Mouse (Mus musculus): ENCODE results near the gene Cox15.
A peak's percentile ranks its signal among the peaks of the same experiment; 100 is the strongest.

Gene Cox15

DNA sequence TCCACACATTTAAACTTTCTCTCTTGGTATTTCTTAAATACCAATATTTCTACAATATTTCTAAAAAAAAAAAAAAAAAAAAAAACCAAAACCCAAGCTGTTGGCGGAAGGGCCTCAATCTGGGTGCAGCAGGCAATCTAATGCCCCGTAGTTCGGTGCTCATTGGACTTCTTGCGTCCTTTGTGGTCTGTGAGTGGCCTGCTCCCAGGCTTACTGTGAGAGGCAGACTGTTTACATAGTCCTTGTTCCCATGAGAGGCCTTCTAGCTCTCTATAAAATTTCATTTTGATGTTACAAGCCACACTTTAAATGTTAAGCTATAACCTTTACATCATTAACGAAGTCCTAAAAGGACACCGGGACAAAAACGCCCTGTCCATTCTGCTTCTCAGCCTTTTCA lies 44.6 kb downstream of the Cox15 start:
- DNase-seq (ENCODE audit: low spot score in 2 of 2) = no peak

DNA sequence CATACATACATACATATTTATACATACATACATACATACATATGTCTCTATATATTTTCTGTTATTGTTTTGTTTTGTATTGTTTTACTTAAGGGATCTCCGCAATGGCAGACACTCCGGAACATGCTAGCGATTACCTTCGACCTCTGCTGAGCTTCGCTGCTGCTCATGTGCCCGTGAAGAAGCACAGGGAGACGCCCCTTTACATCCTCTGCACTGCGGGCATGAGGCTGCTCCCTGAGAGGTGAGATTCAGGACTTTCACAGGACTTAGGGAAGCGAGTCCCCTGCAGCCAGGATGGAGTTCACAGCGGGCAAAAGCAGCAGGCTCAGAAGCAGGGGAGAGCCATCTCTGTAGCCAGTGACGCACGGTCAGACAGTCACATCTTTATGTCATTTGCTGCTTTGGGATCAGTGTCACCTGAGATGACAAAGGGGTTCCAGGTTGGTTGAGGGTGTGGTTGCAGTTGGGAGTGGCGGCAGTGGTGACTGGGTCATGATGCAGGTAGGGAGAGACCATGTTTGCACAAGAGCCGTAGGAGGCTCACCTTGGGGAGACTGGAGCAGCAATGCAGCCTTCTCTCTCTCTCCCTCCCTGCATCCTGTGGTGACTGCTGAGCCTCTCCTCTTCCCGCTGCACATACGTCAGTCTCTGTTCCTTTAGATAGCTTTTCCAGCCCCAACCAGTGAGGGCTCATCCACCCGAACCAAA lies 47.9 kb downstream of the Cox15 start:
- DNase-seq (ENCODE audit: low spot score in 2 of 2) = no peak

- no peak for DNase-seq (ENCODE audit: low spot score in 2 of 2)
These were observed 48.6 kb downstream of the Cox15 start for GRCm38 (mm10) chr19:43704211-43704610.

DNA sequence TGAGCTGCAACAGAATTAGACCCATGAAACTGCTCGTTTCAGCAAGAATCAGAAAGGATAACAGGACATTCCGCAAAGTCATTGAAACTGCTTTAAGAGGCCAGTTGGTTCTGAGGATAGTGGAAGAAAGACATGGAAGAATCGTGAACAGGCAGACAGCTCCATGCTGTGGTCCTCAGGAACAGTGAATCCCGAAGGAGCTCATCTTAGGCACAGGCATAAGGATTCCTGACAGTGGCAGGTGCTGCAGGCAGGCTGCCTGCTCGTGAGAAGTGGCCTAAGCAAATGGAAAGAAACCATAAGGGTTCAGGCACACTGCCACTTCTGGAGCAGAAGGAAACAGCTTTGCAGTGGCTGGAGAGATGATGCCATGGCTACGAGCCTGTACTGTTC lies 53.0 kb downstream of the Cox15 start:
- no peak for DNase-seq (ENCODE audit: low spot score in 2 of 2)

DNA sequence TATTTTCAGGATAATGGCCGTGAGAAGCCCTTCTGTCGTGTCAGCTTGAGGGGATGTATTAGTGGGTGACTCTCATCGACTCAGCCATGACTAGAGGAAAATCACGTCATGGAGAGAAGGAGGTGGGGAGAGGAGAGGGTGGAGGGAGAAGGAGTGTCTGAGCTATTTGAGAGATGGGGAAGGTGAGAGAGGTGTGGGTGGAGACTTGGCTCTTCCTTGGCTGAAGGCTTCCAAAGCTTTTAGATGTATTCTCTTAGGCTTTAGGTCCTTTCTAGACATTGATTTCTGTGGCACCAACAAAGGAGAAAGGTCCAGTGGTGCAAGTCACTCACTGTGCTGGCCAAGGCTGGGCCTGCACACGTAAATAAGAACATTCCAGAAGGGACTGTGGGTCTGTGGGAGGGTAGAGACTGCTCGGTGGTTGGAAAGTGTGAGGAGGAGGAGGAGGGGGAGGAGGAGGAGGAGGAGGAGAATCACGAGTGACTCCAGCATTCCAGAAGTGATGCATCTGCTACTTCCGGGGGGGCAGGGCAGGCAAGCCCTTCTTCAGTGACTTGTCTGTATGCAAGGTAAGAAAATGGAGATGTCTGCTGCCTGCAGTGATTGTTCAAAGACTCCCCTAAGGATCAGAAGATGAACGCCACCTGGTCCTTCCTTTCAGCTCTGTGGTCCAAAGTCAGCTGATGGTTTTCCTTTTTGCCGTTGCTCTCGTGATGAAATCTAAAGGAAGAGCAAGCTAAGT lies 53.6 kb downstream of the Cox15 start:
- DNase-seq (ENCODE audit: low spot score in 2 of 2) = no peak

DNA sequence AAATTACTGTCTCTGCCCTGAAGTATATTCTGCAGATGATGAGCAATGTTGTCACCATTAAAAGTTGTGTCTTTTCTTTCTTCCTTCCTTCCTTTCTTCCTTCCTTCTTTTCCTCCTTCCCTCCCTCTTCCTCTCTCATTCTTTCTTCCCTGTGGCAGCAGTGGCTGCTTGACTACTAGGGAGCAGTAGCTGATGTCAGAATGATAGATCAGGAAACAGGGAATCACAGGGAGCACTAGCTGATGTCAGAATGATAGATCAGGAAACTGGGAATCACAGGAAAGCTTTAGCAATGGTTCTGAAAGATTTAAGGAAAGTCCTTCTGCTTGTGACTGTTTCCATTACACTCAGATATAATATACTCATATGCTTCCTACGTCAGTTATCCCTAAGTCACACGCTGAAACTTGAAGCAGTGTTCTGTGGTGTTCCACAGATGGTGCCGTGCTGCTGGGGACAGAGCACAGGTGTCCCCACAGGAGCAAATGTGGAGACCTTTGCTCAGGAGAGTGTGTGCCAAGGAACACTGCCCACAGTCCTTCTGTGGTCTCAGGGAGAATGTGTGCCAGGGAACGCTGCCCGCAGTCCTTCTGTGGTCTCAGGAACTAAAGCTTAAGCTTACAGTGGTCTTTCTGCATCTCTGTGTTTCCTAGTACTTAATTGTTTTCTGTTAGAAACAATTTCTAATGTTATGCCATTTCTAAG lies 55.0 kb downstream of the Cox15 start:
- no peak for DNase-seq (ENCODE audit: low spot score in 2 of 2)

- DNase-seq (ENCODE audit: low spot score in 2 of 2) = no peak
These were observed 57.3 kb downstream of the Cox15 start for GRCm38 (mm10) chr19:43695514-43695964.

- DNase-seq (ENCODE audit: low spot score in 2 of 2) = no peak
These were observed 60.0 kb downstream of the Cox15 start for GRCm38 (mm10) chr19:43692815-43693214.

DNA sequence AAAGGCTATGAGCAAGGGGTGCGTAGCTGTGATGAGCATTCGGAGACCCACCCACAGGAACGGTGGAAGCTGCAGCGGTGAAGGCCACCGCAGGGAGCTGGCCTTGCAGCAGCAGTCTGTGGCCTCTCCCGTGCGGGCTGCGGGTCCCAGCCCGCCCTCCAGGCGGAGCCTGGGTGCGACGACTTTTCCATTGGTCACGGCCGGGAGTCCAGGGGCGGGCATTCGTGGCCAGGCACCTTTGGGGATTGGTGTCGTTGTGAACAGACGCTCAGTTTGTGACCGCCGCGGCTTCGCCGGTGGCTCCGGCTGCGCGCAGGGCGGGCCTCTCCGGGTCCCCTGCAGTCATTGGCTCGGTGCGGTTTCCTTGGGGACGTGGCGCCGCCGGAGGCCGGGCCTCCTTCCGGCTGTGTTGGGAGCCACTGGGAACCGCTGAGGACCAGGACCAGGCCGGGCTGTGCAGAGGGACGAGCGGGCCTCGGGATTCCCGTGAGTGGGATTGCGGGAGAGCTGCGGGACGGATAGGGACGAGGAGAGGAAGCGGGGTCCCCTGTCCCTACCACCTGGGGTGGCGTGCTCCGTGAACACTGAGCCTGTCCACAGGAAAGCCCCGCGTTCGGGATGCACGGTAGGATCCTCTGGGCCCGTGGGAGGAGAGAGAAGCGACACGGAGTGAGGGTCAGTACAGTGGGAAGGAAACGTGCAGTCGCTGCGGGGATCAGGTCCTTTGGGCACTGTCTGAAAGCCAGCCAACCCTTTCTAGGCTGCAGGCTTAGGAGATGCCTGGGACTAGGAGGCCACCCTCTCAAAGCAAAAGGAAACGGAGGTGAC lies 63.2 kb downstream of the Cox15 start, which contains the start of gene Entpd7:
Gene Entpd7 (plus strand): TSS at position 254 of the 828 bp plus-strand sequence.
- peak; percentile 86 to 88 for DNase-seq (ENCODE audit: low spot score in 2 of 2)
